Mouse (Mus musculus): ENCODE measurements around the gene Cldn7.

- TF ChIP-seq POLR2A (IDR thresholded peaks at IDR 0.05; ENCODE audit: insufficient read length, low read depth): no peak
- TF ChIP-seq CEBPB (IDR thresholded peaks at IDR 0.05; ENCODE audit: insufficient read depth, poor library complexity, severe bottlenecking): no peak
- no peak for TF ChIP-seq MAX (IDR thresholded peaks at IDR 0.05; ENCODE audit: low read depth)
- no peak for TF ChIP-seq REST (IDR thresholded peaks at IDR 0.05; ENCODE audit: insufficient read depth, insufficient read length)
- no peak for TF ChIP-seq USF1 (IDR thresholded peaks at IDR 0.05; ENCODE audit: low read depth)
- no peak for TF ChIP-seq SRF (IDR thresholded peaks at IDR 0.05; ENCODE audit: control insufficient read depth, insufficient read length, low read depth)
- no peak for TF ChIP-seq TCF3 (IDR thresholded peaks at IDR 0.05; ENCODE audit: insufficient read length, low read depth)
- TF ChIP-seq TCF12 (IDR thresholded peaks at IDR 0.05; ENCODE audit: insufficient read depth, poor library complexity, severe bottlenecking): no peak
- no peak for TF ChIP-seq MYOD1 (IDR thresholded peaks at IDR 0.05; ENCODE audit: control insufficient read depth in 1 of 3, insufficient read length in 2 of 3, low read depth in 2 of 3)
- no peak for TF ChIP-seq POLR2AphosphoS2 (IDR thresholded peaks at IDR 0.05; ENCODE audit: insufficient read length, low read depth)
- no peak for TF ChIP-seq E2F4 (IDR thresholded peaks at IDR 0.05; ENCODE audit: insufficient read depth)
- no peak for TF ChIP-seq MYOG (IDR thresholded peaks at IDR 0.05; ENCODE audit: control insufficient read depth in 1 of 3, insufficient read depth in 1 of 3, insufficient read length in 2 of 3, low read depth in 2 of 3)
Observed at GRCm38 (mm10) chr11:70002471-70002870, 37.9 kb downstream of the Cldn7 start.
